Mouse (Mus musculus) frontal cortex, postnatal 14 days (tissue): ENCODE data around the gene Pou3f3.

ENCODE experiments used
- DNase-seq, 2 experiments: peaks; one replicate each; pipeline ENCODE4 v3.0.0; 2022; ENCODE audit warnings: low spot score in 2 of 2

The Pou3f3 gene

DNA sequence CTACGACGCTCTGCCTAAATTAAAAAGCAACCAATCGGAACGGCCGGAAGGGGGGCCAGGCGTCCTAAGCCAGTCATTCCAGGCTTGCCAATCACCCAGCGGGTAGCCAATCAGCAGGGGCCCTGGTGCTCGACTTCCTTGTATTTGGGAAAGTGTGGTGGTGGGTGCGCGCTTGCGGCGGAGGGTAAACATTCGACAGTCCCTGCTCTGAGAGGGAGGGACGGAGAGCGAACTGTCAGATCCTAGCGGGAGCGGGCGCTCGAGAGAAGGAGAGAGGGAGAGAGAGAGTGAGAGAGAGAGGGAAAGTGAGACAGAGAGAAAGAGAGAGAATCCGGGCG is at the start of gene Pou3f3:
Gene Pou3f3, plus strand, starts transcription at position 191 of the 338 bp plus-strand sequence.
- peak; percentile 97 to 98 for DNase-seq

DNA sequence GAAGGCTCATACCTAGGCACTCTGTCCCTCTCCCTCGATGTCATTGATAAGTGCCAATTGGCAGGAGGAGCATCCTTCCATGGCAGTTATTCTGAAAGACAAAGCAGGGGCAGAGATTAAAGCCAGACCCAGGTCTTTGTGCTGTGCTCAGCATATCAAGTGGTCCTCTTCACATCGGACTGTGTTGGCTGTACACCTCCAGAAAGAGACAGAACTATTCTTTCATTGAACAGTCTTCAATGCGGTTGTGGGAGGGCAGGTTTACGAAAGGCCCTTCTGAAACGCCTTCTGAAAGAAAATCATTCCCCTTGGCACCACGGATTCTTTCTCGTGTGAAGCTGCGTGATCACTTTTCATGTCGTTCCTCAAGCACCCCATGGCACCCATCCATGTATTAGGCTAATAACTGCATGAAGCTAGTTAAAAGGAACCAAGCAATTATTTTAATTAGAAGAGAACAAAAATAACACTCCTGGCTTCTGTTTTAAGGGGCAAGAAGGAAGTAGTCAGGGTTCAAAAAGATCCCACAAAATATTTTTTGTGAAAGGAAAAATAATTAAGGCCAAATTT is 47.1 kb upstream of the Pou3f3 start:
- DNase-seq = no peak

DNA sequence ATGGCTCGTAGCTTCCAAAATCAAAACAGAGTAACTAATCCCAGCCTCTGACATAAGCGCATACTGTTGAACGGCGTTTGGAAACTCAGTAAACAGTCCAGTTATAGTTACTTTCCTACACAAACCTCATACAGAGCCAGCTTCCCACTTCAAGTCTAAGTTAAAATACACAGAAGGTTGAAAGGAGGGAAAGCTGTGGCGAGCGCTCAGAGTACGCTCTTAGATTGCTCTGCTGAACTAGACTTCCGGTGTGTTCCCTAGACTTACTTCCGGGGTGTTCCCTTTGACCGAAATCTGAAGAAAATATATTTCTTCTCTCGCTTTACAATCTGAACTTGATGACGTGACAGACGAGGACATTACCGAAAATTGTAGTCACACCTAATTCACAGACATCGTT is 44.1 kb upstream of the Pou3f3 start:
- no peak for DNase-seq

DNA sequence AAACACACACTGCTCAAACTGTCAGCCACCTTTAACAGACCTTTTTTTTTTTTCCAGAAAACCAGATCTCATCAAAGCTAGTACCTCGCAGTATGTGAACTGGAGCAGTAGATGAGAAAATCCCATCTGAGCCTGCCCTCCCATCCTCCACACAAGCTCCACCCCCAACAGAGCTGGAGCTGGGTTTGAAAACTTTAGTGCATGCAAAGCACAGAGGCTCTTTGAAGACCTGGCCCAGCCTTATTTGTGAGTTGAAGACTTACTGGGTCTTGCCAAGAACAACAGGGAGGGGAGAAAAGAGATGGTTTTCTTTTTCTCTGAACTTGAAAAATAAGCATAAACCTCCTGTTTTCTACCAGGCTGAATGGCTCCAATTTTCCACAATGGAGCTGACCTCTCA is 28.0 kb upstream of the Pou3f3 start:
- no peak for DNase-seq

DNA sequence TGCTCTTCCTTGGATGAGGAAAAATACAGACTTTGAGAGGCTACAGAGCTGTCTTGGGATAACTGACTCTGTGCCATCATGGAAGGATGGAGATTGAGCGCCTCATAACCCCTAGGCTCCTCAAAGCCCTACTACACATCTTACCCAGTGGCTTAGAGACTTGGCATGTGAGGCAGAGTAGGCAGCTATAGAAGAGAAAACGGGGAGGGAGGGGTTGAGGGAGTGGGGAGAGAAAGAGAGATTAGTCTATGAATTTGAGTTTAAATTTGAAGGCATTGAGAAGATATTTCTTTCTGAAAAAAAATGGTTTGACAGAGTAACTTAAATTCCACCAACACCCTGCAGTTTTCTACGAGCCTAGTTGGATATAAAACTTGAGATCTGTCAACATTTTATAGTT is 14.9 kb upstream of the Pou3f3 start:
- DNase-seq = no peak

DNA sequence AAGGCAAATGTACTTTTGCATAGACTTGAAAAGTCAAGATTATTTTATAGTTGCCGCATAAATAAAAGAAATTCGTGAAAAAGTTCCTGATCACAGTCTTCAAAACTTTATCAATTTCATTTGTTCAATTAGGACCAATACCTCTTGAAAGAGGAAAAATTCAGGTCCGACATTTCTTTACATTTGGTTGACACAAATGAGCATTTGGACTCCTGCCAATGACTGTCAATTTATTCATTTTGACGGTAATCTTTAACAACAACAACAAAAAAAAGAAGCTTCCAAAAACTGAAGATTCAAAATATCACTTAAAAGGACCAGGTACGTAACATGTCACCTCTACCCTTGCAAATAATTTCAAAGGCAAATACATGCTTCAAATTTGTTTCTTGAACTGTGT is 13.8 kb upstream of the Pou3f3 start:
- DNase-seq = no peak

DNA sequence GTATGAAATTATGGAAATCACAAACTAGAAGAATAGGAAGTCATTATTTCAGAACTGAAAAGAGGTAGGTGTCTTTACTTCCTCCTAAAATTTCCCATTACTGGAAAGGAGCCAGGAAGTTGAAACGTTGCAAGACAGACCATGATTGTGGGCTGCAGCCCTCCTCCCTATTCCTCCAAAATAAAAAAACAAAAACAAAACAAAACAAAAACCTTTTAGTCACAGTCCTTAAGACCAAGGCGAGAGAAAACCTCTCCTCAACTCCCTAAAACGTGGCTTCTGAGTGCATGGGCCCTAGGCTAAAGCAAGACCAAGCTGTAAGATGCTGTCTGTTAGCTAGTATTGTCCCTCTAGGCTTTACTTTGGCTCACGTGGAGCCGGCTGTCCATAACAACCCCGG is 11.7 kb upstream of the Pou3f3 start:
- no peak for DNase-seq

DNA sequence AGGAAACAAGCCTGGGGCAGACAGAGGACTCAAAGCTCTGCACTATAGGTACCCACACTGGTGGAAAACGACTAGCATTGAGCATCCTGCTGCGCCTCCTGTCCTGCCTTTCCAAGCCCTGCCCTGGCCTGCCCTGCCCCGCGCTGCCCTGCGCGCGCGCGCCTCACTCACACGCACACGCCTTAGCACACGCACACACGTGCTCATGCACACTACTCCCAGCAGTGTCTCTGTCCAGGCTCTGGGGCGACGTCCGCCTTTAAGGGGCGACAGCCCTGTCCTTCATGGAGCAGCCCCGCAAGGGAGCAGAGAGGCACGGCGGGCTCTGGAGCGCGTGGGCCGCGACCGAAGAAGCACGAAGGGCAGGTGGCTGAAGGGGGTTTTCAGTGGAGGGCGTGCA is 11.2 kb upstream of the Pou3f3 start:
- peak in 1 of 2 experiments; percentile 56 for DNase-seq

DNA sequence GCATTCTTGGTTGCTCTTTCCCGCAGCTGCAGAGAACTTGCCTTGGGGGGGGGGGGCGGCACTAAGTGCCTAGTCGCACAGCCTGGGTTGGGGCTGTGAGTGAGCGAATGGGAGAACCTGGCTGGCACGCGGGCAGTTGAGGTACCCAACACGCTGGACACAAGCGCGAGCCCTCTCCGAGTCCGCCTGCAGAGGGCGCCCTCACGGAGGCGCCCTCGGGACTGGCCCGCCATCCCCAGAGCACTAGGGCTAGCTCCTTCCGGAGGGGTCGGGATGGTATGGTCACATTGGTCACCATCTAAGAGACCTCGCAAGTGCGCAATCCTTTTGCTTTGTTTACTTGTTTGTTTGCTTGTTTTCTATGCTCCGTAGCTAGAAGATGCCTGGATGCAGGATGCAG is 10.8 kb upstream of the Pou3f3 start:
- no peak for DNase-seq

DNA sequence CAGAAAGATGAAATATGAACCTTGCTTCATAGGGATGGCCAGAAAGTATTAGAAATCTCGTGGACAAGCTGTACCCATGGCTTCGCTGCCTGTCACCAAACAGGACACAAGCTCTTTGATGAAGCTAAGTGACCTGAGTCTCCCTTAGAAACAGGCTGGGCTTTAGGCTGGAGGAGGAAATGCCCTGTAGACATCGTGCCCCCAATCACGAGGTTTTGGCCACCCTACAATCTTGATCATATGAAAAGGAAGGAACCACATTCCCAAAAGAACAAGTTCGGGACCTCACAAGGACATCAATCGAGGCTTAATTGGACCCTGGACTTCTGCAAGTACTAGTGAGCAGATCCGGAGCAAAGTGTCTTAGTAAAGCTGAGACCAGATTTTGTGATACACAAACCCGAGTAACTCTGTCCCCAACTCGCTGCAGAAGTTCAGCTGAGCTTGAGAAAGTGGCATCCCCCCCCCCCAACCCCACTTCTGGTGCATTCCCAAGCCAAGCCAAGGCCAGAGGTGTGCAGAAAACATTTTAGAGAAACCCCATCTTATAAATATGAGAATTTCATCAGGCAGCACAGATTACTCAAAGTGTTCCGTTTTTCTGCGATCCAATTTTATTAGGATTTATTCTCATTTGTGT is 10.1 kb upstream of the Pou3f3 start:
- no peak for DNase-seq

DNA sequence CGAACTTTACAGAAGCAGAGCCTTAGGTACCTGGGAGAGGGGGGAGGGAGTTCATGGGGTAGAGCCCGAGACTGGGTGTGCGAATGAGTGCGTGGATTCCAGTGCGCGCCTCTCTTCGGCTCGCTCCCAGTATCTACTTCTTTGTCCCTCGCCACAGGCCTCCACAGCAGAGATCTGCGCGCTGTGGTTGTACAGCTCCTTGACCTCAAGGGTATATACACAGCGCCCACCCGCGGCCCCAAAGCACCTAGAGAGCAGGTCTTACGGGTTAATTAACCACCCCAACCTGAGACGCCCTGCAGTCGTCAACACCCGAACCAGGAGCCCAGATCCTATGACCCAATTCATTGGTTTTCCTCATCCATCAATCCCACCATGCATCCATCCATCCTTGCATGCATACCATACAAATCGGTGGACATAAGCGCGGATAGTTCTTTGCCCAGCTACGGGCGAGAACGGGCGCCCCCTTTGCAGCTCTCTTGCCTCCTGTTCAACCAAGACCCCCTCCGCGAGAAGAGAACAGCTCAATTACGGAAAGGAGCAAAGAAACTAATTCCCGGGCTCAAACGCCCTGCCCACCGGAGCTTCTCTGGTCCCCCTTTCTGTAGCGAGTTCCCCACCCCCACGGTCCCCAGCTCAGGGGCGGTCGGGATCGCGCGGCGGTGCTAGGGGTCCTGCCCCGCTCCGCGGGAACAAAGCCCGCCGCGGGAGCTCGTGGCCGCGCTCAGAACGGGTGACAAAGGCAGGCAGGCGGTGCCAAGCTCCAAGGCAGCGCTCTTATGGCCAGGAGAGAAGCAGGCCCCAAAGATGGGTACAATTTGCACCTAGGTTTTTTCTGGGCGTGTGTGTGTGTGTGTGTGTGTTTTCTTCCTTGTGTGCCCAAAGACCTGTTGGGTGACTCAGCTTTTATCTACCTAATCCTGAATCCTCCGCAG is 9.1 kb upstream of the Pou3f3 start:
- DNase-seq = peak in 1 of 2 experiments; percentile 53

DNA sequence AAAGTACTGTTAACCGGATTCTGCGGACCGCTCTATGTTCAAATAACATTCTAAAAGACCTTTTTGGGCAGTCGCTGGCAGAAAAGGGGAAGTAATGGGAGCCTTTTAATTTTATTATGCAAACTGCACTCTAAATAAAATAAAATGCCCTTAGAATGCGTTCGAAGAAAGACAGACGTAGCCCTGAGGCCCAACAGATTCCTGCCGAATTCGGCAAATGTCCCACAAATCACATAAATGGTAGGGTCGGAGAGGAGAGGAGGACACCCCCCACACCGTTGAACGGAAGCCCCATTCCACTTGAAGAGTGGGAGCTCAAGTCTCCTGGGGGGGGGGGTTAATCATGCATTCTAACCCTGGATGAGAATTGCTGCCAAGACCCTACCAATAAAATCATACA is 8.3 kb upstream of the Pou3f3 start:
- no peak for DNase-seq

DNA sequence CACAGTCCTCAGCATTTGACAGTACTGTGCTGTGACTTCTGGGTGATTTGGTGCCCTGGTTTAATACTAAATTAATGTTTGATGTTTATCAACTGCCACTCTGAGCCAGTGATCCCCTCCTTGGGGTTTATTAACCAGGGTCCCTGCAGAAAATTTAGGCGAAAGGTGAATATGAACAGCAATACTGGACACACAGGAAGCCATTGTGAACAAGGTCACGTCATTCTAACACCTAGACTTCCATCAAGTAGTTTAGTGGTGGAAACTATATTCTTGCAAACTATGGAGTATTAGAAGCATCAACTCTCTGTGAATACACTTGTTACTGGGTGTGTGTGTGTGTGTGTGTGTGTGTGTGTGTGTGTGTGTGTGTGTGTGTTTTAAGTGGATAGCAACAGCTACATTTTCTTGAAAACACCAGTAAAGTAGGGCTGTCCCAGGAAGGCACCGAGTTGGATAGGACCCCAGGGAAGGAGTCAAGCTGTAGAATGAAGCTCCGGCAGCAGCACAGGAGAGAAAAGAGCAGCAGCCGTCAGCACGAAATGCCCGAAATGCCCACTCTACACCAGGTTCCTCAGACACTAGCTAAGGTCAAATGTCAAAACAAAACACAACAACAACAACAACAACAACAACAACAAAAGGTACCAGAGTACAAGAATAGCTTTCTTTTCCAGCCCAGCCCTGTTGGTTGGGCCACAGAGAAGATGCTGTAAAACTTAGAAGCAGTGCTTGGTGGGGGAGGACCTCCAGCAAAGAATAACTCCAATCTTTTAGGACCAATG is 7.6 kb upstream of the Pou3f3 start:
- no peak for DNase-seq

DNA sequence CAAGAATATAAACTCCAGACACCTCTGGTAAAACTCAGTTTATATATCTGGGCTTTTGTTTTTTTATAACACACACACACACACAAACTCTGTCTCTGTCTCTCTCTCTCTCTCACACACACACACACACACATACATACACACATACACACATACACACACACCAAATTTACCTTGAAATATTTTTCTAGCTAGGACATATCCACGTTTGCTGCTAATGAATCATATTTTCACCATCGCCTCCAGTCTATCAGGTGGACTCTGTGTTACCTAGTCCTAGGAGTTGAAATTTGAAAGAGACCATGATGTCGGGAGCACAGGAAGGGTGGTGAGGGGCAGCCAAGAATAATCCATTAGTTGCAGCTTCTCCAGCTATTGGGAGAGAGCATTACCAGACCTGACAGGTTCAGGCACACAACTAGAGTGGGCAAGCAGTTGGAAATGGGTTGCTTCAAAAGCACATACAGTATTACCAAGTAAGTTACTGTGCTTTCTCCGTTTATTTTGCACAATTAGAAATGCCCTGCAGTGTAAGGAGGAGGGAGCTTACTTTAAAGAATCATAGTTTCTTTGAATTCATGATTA is 6.9 kb upstream of the Pou3f3 start:
- DNase-seq = no peak

DNA sequence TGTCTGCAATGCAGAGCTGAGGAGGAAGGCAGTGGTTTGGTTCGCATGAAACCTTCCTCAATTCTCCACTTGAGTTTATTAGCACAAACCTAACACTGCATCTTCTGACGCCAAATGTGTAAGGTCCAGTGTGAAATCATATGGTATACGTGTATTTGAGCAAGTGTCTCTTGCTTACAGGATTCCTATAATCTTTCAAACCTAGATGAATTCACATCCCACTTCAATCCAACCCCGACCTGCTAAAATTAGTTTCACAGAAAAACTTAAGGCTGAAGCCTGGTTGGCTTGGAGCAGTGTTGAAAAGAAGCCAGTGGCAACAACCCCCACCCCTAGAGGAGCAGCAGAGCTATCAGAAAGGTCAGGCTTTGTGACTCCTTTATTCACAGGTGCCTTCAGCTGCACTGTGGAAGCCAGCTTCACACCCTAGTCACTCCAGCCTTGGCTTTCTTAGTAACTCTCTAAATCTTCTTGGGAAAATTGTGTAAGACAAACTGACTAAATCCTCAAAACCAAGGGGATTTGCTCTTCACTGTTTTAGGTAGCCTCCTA is 5.5 kb upstream of the Pou3f3 start:
- no peak for DNase-seq

DNA sequence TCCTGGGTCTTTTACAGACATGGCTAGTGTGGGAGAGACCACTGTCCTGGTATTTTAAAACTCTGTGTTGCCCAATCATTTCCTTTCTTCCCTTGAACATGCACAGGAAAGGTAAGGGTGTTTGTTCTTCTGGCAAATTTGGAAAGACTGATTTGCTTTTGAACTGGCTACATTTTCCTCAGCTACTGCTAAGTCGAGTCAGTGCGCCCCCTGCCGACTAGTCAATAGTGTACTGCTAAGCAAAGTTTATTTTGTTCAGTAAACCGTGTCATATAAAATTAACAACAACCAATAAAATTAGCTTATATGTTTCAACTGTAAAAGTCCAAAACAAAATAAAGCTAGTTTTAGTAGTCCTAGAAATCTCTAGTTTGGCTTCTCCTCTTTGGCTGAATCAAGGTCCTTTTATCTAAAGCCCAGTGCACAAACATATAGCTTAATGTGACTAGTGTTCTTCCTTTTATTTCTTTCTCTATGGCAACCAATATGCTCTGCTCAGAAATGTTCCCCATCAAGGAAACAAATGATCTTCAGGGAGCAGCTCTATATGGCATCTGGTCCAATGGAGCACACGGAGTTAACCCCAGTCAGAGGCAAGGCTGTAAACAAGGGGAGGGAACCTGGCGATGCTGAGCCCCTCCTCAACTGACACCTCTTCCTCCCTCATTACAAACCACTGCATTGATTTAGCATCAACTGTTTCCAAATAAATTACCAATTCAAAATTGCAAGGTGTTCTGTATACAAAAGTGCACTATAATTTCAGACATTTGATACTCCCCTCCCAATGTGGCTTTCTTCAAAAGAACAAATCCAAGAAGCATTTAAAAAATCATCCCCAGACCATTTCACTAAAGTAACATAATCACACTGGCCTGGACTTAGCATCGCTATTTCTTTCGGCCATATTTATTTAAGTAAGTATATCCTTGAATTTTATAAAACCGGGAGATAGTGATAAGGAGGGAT is 4.1 kb upstream of the Pou3f3 start:
- peak; percentile 57 to 83 for DNase-seq

DNA sequence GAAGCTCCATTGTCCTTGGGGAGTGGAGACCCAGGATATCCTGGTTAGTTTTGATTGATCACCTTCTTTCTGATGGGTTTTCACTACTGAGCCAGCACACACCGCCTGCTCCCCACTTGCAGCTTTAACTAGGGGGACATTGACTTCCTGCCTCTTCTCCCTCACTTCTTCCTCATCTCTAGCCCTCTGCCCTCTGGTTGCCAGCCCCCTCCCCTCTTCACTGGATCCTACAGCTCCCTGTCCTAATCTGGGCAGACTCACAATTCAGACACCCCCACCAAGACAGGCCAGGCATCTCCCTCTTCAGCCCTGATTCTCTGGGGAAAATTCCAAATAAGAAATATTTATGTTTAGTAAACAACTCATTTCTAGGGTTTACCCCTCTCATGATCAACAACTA is 3.3 kb upstream of the Pou3f3 start:
- no peak for DNase-seq

DNA sequence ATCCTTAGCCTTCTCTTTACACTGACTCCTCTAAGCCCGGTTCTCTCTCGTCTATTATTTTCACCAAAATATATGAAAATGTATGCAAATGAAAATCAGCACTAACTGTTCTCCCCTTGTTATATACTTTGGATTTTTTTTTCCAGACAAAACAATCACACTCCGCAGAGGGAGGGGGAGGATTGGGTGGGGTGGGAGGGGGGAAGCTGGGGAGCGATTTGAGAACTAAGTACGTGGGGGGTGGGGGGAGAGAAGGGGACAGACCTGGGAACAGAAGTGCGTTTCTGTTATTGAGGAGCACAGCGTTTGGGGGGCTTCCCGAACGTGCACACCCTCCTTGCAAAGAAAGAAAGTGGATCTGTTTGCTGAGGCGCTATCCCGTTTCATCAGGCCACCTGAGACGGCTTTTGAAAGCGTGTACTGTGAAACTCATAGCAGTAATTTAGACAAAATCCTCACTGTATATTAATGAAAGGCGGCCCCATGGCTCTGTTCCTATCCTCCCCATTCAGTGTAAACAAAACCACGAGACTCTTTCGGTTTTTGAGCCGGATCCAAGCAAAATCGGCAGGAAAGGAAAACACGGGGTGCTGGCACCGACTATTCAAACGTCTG is 2.4 kb upstream of the Pou3f3 start:
- DNase-seq = no peak

DNA sequence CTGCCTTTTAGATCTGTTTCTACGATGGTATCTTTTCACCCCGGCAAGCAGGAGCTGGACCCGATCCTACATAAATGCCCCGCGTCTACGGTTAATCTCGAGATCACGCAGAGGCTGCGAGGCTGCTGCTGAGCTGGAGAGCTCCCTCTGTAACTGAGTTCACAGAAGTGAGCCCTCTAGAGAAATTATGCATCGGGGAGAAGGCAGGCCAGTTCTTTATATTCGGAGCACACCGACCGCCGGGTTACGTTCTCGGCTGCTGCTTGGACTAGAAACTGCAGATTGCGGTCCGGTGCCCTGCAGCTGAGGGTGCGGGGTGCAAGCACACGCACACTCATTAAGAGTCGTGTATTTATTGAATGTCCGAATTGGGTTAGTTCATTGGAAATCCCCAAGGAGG is 1.7 kb upstream of the Pou3f3 start:
- peak in 1 of 2 experiments; percentile 72 for DNase-seq

DNA sequence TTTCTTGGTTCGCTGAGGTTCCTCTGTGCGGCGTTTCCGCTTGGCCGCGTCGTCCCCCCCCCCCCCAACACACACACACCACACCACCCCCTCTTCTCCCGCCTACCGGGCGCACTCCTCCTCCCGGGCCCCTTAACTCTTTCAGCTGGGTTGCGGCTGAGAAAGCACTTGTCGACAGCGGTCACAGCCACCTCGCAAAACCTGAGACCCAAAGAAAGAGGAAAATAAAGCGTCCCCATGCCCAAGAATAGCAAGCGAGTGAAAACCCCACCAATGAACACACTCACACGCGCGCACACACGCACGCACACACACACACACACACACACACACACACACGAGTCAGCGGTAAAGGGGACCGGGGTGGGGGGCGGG is 1.3 kb upstream of the Pou3f3 start:
- DNase-seq = no peak
